1 mouse cellular context compared by ENCODE assay signal in the genomic region with DNA sequence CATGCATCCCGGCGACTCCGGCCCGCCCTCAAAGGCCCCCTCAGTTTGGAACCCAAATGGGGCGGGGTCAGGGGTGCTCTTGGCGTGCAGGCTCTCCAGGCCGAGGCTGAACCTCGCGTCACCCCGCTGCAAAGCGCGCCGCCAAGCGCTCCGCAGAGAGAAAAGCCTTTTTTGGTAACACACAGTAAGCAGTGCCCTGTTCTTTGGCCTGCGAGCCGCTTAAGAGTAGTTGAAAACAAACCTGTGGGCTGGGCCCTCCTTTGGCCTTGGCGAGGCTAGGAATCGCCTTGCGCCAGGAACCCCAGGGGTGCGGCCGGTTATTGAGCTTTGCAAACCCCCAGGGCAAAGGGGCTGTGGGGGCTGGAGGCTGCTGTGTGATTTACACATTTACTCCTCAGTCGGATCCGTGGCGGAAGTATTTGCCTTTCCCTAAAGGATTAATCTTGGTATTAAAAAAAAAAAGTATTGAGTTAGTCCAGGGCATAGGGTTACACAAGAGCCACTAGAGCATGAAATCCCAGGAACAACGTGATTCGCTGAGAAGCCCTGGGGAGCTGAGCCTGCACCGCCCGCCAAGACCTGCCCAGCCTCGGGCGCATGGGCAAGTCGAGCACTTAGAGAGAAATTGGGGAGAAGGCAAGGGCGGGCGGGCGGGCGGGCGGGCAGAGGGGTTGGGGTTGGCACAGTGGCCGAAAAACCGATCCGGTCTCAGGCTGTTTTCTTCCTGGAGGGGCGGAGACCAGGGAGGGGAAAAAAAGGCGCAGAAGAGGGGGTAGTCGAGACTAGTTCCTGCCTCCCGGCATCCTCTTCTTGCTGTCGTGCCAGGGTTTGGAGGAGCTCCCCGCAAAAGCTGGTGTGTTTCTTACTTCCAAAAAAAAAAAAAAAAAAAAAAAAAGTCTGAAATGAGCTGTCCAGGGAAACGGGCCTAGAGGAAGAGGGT.
A peak's percentile ranks its signal among the peaks of the same experiment; 100 is the strongest.
TF ChIP-seq lines count a peak whose summit lies in the region.

No protein-coding gene starts in this region.

TF ChIP-seq in MEL, 35 proteins besides CTCF, POLR2A, EP300 and RAD21 (continued from another document):
- TF ChIP-seq MAX (IDR thresholded peaks at IDR 0.05; ENCODE audit: low read length), result peak; percentile 42; the same call in 1 of the 2 replicates
- TF ChIP-seq POLR2AphosphoS2 (IDR thresholded peaks at IDR 0.05; ENCODE audit: low read length), result 0 out of 2 replicates have a peak, but pooled peaks have one; percentile 16
- TF ChIP-seq MAFK (IDR thresholded peaks at IDR 0.05; ENCODE audit: borderline replicate concordance, low read depth, low read length), result no peak
